Mouse (Mus musculus) kidney, postnatal 0 days (tissue): ENCODE results near the gene Tldc2. TPM values are rescaled to one million over a fixed set of nuclear protein-coding genes. Genes with fewer than 3 reads are reported as not detected.

ENCODE experiments used
- ATAC-seq: fragments of 200-750 bp; cut with Nextera tagmentation; replicated peaks from 2 replicates; pipeline ENCODE4 v1.8.0; 2017; ENCODE audit warnings: low read depth, moderate number of reproducible peaks, moderate TSS enrichment, moderate library complexity; ENCODE audit not compliant: low FRiP score
- DNase-seq: peaks from one replicate; pipeline ENCODE4 v3.0.0-alpha.2; 2016; ENCODE audit warnings: low spot score
- H3K27ac ChIP-seq: fragments of 300-500 bp; sonication (generic); 2 replicates; pipeline ENCODE4 v1.5.1; 2014; ENCODE audit warnings: mild to moderate bottlenecking
- H3K27me3 ChIP-seq: fragments of 300-500 bp; sonication (generic); 2 replicates; pipeline ENCODE4 v1.6.1; 2014; ENCODE audit warnings: low read length, mixed read lengths; ENCODE audit not compliant: insufficient read depth
- H3K36me3 ChIP-seq: fragments of 300-500 bp; sonication (generic); 2 replicates; pipeline ENCODE4 v1.6.1; 2014; ENCODE audit warnings: low read length, mixed read lengths; ENCODE audit not compliant: insufficient read depth
- H3K4me1 ChIP-seq: fragments of 300-500 bp; sonication (generic); replicated peaks from 2 replicates; pipeline ENCODE4 v1.6.1; 2014; ENCODE audit warnings: antibody characterized with exemption, low read length, mixed read lengths; ENCODE audit not compliant: insufficient read depth
- H3K4me2 ChIP-seq: fragments of 300-500 bp; sonication (generic); 2 replicates; pipeline ENCODE4 v1.6.1; 2014; ENCODE audit warnings: mild to moderate bottlenecking, low read length, moderate library complexity, mixed read lengths
- H3K4me3 ChIP-seq: fragments of 300-500 bp; sonication (generic); replicated peaks from 2 replicates; pipeline ENCODE4 v1.5.1; 2014; ENCODE audit warnings: low read depth, low read length
- H3K9ac ChIP-seq: fragments of 300-500 bp; sonication (generic); 2 replicates; pipeline ENCODE4 v1.6.1; 2014; ENCODE audit warnings: low read depth, low read length
- H3K9me3 ChIP-seq: fragments of 300-500 bp; sonication (generic); replicated peaks from 2 replicates; pipeline ENCODE4 v1.6.1; 2016; ENCODE audit warnings: low read length, inconsistent platforms, mixed read lengths
- CTCF ChIP-seq: IDR thresholded peaks from 2 replicates; pipeline ENCODE4 v1.5.1; 2016; ENCODE audit warnings: antibody characterized with exemption, low read depth, mild to moderate bottlenecking, moderate library complexity
- WGBS: fragments of 180-500 bp; shearing (Covaris S2); extraction: QIAGEN DNeasy Blood & Tissue Kit; methylation state at CpG from one replicate; pipeline ENCODE4 v1.1.7; 2014; 5-methylcytosine and 5-hydroxymethylcytosine counted together
- polyA plus RNA-seq: library from polyadenylated mRNA; unstranded; fragments of >200 nt; fragmentation: Nextera tagmentation; extraction: Ambion mirVana; gene quantifications from 2 replicates; pipeline ENCODE4 v1.2.1, GENCODE M21; 2015

The Tldc2 gene
- polyA plus RNA-seq, 1 experiment from 2014 or later, result 2.2 TPM

- Histone ChIP-seq H3K27ac (no peak overlapping the region), H3K4me2 (no peak overlapping the region), H3K27me3 (no peaks in the 10 kb centered on the region), H3K9ac (no peak overlapping the region), H3K9me3 (no peaks in the 10 kb centered on the region), H3K4me1 (no peaks in the 10 kb centered on the region), H3K36me3 (peaks cover 11% of the 10 kb centered on the region; the same call in 1 of the 2 replicates), H3K4me3 (no peak overlapping the region)
- TF ChIP-seq CTCF, result no peak
- ATAC-seq (no peak), DNase-seq (no peak)
- WGBS, result 87% methylated on average over 3 of the region's 3 CpGs
These were observed 38.4 kb downstream of the Tldc2 start for GRCm38 (mm10) chr2:157125246-157125645.

DNA sequence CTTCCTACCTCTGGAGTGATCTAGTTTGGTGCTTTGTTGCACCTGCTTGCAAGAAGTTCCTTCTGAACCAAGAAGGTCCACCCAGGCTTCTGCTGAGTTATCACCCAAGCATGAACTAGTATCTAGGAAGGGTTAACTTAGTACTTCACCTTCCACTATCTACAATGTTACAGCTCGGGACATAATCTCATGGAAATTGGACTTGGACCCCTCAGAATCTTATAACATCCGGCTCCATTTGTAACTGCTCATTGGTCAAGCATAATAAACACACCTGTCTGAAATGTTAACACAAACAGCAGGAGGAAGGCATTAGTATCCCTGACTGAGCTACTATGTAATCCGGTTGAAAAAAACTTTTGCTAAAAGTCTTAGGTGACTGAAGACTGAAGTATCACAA is 40.5 kb downstream of the Tldc2 start:
- Histone ChIP-seq H3K27ac (no peak overlapping the region), H3K4me3 (no peak overlapping the region), H3K4me1 (no peaks in the 10 kb centered on the region), H3K9ac (no peak overlapping the region), H3K36me3 (peaks cover 4% of the 10 kb centered on the region; the same call in 1 of the 2 replicates), H3K9me3 (no peaks in the 10 kb centered on the region), H3K4me2 (no peak overlapping the region), H3K27me3 (no peaks in the 10 kb centered on the region)
- no peak for DNase-seq
- no peak for TF ChIP-seq CTCF
- no peak for ATAC-seq
- WGBS, result 72% methylated on average over 3 of the region's 3 CpGs

- peak; percentile 43; the same call in 1 of the 2 replicates for TF ChIP-seq CTCF
- peaks cover 4% of the 10 kb centered on the region; the same call in 1 of the 2 replicates for H3K36me3 ChIP-seq
- DNase-seq (peak; percentile 39), ATAC-seq (no peak)
- no peaks in the 10 kb centered on the region for H3K4me1 ChIP-seq
- no peak overlapping the region for H3K4me2 ChIP-seq
- no peaks in the 10 kb centered on the region for H3K9me3 ChIP-seq
- 63% methylated on average over 4 of the region's 4 CpGs for WGBS
- H3K27ac ChIP-seq, result no peak overlapping the region
- no peak overlapping the region for H3K9ac ChIP-seq
- H3K27me3 ChIP-seq, result no peaks in the 10 kb centered on the region
- no peak overlapping the region for H3K4me3 ChIP-seq
These were observed 41.2 kb downstream of the Tldc2 start for GRCm38 (mm10) chr2:157128072-157128471.

GRCm38 (mm10) chr2:157129096-157129495 is 42.2 kb downstream of the Tldc2 start:
- WGBS, result 91% methylated on average over 4 of the region's 4 CpGs

GRCm38 (mm10) chr2:157129601-157130164 is 42.8 kb downstream of the Tldc2 start:
- Histone ChIP-seq H3K4me1 (no peaks in the 10 kb centered on the region), H3K27me3 (no peaks in the 10 kb centered on the region), H3K27ac (no peak overlapping the region), H3K9ac (no peak overlapping the region), H3K36me3 (peaks cover 4% of the 10 kb centered on the region; the same call in 1 of the 2 replicates), H3K4me3 (no peak overlapping the region), H3K4me2 (no peak overlapping the region), H3K9me3 (no peaks in the 10 kb centered on the region)
- ATAC-seq, result no peak
- TF ChIP-seq CTCF, result no peak
- DNase-seq, result no peak
- WGBS, result 63% methylated on average over 11 of the region's 11 CpGs

More at GRCm38 (mm10) chr2:157129096-157129495, 42.2 kb downstream of the Tldc2 start:
- Histone ChIP-seq H3K27me3 (no peaks in the 10 kb centered on the region), H3K27ac (no peak overlapping the region), H3K9me3 (no peaks in the 10 kb centered on the region), H3K4me1 (no peaks in the 10 kb centered on the region), H3K4me2 (no peak overlapping the region), H3K4me3 (no peak overlapping the region), H3K9ac (no peak overlapping the region), H3K36me3 (peaks cover 4% of the 10 kb centered on the region; the same call in 1 of the 2 replicates)
- DNase-seq (no peak), ATAC-seq (no peak)
- TF ChIP-seq CTCF, result no peak

- H3K4me3 ChIP-seq, result no peak overlapping the region
- H3K9me3 ChIP-seq, result no peaks in the 10 kb centered on the region
- TF ChIP-seq CTCF, result no peak
- H3K4me1 ChIP-seq, result no peaks in the 10 kb centered on the region
- H3K4me2 ChIP-seq, result no peak overlapping the region
- 77% methylated on average over 8 of the region's 8 CpGs for WGBS
- 0 out of 2 replicates have a peak overlapping the region, but pooled peaks have one; percentile 3 for H3K27ac ChIP-seq
- no peak overlapping the region for H3K9ac ChIP-seq
- H3K27me3 ChIP-seq, result no peaks in the 10 kb centered on the region
- ATAC-seq (no peak), DNase-seq (peak; percentile 59)
- H3K36me3 ChIP-seq, result no peaks in the 10 kb centered on the region
These were observed 44.1 kb downstream of the Tldc2 start for GRCm38 (mm10) chr2:157130813-157131514.
